Mouse (Mus musculus): ENCODE results near the gene Large1. TPM values are rescaled to one million over a fixed set of nuclear protein-coding genes. Genes with fewer than 3 reads are reported as not detected.

Large1 gene
- total and polyA plus RNA-seq, 2 experiments, result 1.9 to 3.5 TPM

DNA sequence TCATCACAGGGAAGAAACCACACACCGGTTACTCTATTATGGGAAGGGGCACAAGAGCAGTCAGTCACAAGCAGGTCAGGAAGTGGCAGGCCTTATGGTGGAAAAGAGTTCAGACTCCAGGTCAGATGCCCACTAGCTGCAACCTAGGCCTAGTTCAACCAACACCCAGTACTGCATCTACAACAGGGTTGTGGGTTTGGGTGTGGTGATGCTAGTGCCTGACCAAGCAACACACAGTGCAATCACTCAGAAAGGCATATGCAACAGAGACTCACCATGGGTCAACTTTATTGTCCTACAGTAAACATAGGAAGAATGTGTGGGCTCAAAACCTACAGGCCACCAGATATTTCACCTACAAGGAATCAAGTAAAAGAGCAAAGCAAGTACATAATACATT is 155.6 kb downstream of the Large1 start:
- H3K4me1 ChIP-seq (ENCODE audit: control insufficient read depth, insufficient read depth, low read length), result no peaks in the 10 kb centered on the region
- 90% methylated on average over 1 of the region's 1 CpGs for WGBS
- no peak for TF ChIP-seq CTCF (IDR thresholded peaks at IDR 0.05; ENCODE audit: low read depth, low read length)
- TF ChIP-seq POLR2A (IDR thresholded peaks at IDR 0.05; ENCODE audit: extremely low read depth, insufficient read depth, low read length), result no peak

DNA sequence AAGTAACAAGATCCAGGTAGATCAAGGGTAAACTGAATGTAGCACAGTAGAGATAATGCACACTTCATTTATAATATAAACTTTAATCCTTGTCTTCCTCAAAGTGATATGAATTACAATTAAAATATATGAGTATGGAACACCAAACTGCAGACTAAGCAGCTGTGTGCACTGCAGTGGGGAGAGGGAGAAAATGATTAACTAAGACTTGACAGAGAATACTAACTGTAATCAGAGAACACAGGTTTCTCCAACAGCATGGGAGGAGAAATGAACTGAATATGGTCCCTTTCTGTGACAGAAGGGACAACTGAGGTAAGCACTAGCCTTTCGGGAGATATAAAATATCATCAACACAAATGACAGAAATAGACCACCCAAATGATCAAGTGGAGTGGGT is 164.7 kb downstream of the Large1 start:
- peaks cover 6% of the 10 kb centered on the region; the same call in 1 of the 2 replicates for H3K4me1 ChIP-seq (ENCODE audit: control insufficient read depth, insufficient read depth, low read length)
- TF ChIP-seq CTCF (IDR thresholded peaks at IDR 0.05; ENCODE audit: low read depth, low read length), result no peak
- no peak for TF ChIP-seq POLR2A (IDR thresholded peaks at IDR 0.05; ENCODE audit: extremely low read depth, insufficient read depth, low read length)
- H3K4me3 ChIP-seq (ENCODE audit: insufficient read depth, low read depth, low read length), result no peak overlapping the region
- no peaks in the 10 kb centered on the region for H3K27me3 ChIP-seq (ENCODE audit: control insufficient read depth, insufficient read depth, low read length)
- WGBS, result 89% methylated on average over 1 of the region's 1 CpGs
- no peak overlapping the region for H3K9ac ChIP-seq (ENCODE audit: low read depth, low read length)
- H3K27ac ChIP-seq (replicated peaks; ENCODE audit: insufficient read depth, low read depth, low read length), result no peak overlapping the region
- no peaks in the 10 kb centered on the region for H3K36me3 ChIP-seq (ENCODE audit: control insufficient read depth, insufficient read depth, low read length)
- H3K79me2 ChIP-seq (ENCODE audit: control insufficient read depth, insufficient read depth, low read length), result no peaks in the 10 kb centered on the region
- peak; percentile 49 for DNase-seq (ENCODE audit: extremely low read depth, low read depth, low spot score)

More for the DNA sequence above, 155.6 kb downstream of the Large1 start:
- no peak overlapping the region for H3K9ac ChIP-seq (ENCODE audit: low read depth, low read length)
- H3K4me3 ChIP-seq (ENCODE audit: insufficient read depth, low read depth, low read length), result no peak overlapping the region
- no peak overlapping the region for H3K27ac ChIP-seq (replicated peaks; ENCODE audit: insufficient read depth, low read depth, low read length)
- no peaks in the 10 kb centered on the region for H3K79me2 ChIP-seq (ENCODE audit: control insufficient read depth, insufficient read depth, low read length)
- H3K36me3 ChIP-seq (ENCODE audit: control insufficient read depth, insufficient read depth, low read length), result no peaks in the 10 kb centered on the region
- no peak for DNase-seq (ENCODE audit: extremely low read depth, low read depth, low spot score)
- no peaks in the 10 kb centered on the region for H3K27me3 ChIP-seq (ENCODE audit: control insufficient read depth, insufficient read depth, low read length)

DNA sequence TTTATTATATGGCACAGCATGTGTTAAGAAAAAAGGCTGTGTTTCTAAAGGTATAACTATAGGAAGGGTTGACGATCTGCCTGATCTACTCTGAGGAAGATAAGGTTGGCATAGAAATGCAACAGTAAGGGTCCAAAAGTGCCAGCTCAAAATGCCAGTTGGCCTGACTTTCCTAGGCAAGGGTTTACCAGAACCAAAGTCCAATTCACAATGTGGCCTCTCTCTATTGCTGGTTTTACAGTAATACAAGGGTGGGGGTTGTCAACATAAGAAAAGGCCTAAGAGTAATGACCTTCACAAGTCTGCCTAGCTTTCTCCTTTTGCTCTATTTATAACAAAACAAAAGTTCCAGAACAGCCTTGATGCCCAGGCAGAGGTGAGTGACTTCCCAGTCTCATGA is 166.0 kb downstream of the Large1 start:
- Histone ChIP-seq H3K36me3 (ENCODE audit: control insufficient read depth, insufficient read depth, low read length) (no peaks in the 10 kb centered on the region), H3K4me3 (ENCODE audit: insufficient read depth, low read depth, low read length) (no peak overlapping the region), H3K79me2 (ENCODE audit: control insufficient read depth, insufficient read depth, low read length) (no peaks in the 10 kb centered on the region), H3K4me1 (ENCODE audit: control insufficient read depth, insufficient read depth, low read length) (peaks cover 6% of the 10 kb centered on the region; the same call in 1 of the 2 replicates), H3K9ac (ENCODE audit: low read depth, low read length) (no peak overlapping the region), H3K27ac (replicated peaks; ENCODE audit: insufficient read depth, low read depth, low read length) (no peak overlapping the region), H3K27me3 (ENCODE audit: control insufficient read depth, insufficient read depth, low read length) (no peaks in the 10 kb centered on the region)
- WGBS, result 25% methylated on average over 1 of the region's 1 CpGs
- TF ChIP-seq POLR2A (IDR thresholded peaks at IDR 0.05; ENCODE audit: extremely low read depth, insufficient read depth, low read length), result no peak
- no peak for TF ChIP-seq CTCF (IDR thresholded peaks at IDR 0.05; ENCODE audit: low read depth, low read length)
- DNase-seq (ENCODE audit: extremely low read depth, low read depth, low spot score), result peak; percentile 87

DNA sequence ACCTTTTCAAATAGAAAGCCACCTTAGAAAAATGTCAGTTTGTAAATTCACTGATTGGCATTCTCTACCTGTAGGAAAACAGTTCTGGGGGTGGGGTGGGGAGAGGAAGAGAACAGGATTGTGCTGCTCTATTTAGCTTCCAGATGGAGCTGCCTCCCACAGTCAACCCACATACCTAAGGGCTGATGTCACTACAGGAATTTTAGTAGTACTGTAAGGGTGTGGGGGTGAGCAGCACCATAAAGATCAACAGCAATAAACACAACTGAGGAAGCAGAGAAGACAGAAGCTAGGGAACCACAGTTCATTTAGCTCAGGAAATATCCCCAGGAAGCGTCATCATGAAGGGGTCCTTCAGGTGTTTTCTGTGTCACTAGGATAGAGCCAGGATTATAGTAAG is 174.9 kb downstream of the Large1 start:
- Histone ChIP-seq H3K27me3 (ENCODE audit: control insufficient read depth, insufficient read depth, low read length) (no peaks in the 10 kb centered on the region), H3K36me3 (ENCODE audit: control insufficient read depth, insufficient read depth, low read length) (no peaks in the 10 kb centered on the region), H3K4me1 (ENCODE audit: control insufficient read depth, insufficient read depth, low read length) (no peaks in the 10 kb centered on the region), H3K9ac (ENCODE audit: low read depth, low read length) (no peak overlapping the region), H3K27ac (replicated peaks; ENCODE audit: insufficient read depth, low read depth, low read length) (no peak overlapping the region), H3K4me3 (ENCODE audit: insufficient read depth, low read depth, low read length) (no peak overlapping the region), H3K79me2 (ENCODE audit: control insufficient read depth, insufficient read depth, low read length) (no peaks in the 10 kb centered on the region)
- DNase-seq (ENCODE audit: extremely low read depth, low read depth, low spot score), result no peak
- WGBS, result 94% methylated on average over 1 of the region's 1 CpGs
- TF ChIP-seq POLR2A (IDR thresholded peaks at IDR 0.05; ENCODE audit: extremely low read depth, insufficient read depth, low read length) (no peak), CTCF (IDR thresholded peaks at IDR 0.05; ENCODE audit: low read depth, low read length) (no peak)

DNA sequence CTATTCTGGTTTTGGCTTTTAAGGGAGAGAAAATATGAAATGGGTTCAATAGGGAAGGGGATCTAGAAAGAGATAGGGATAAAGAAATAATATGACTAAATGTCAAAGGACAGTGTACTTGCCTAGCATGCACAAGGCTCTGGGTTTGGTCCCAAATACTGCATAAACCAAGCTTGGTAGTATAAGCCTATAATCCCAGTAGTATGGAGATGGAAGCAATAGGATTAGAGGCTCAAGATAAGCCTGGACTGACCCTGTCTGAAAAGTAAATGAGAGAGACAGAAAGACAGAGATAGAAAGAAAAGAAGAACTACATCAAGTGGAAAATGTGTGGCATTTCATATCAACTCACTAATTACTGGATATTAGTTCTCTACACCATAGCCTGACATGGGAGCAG is 180.7 kb downstream of the Large1 start:
- H3K36me3 ChIP-seq (ENCODE audit: control insufficient read depth, insufficient read depth, low read length), result no peaks in the 10 kb centered on the region
- DNase-seq (ENCODE audit: extremely low read depth, low read depth, low spot score), result no peak
- no peak overlapping the region for H3K4me3 ChIP-seq (ENCODE audit: insufficient read depth, low read depth, low read length)
- TF ChIP-seq POLR2A (IDR thresholded peaks at IDR 0.05; ENCODE audit: extremely low read depth, insufficient read depth, low read length) (no peak), CTCF (IDR thresholded peaks at IDR 0.05; ENCODE audit: low read depth, low read length) (no peak)
- no peaks in the 10 kb centered on the region for H3K27me3 ChIP-seq (ENCODE audit: control insufficient read depth, insufficient read depth, low read length)
- H3K27ac ChIP-seq (replicated peaks; ENCODE audit: insufficient read depth, low read depth, low read length), result no peak overlapping the region
- no peak overlapping the region for H3K9ac ChIP-seq (ENCODE audit: low read depth, low read length)
- no peaks in the 10 kb centered on the region for H3K4me1 ChIP-seq (ENCODE audit: control insufficient read depth, insufficient read depth, low read length)
- no peaks in the 10 kb centered on the region; the same call in 1 of the 2 replicates for H3K79me2 ChIP-seq (ENCODE audit: control insufficient read depth, insufficient read depth, low read length)

DNA sequence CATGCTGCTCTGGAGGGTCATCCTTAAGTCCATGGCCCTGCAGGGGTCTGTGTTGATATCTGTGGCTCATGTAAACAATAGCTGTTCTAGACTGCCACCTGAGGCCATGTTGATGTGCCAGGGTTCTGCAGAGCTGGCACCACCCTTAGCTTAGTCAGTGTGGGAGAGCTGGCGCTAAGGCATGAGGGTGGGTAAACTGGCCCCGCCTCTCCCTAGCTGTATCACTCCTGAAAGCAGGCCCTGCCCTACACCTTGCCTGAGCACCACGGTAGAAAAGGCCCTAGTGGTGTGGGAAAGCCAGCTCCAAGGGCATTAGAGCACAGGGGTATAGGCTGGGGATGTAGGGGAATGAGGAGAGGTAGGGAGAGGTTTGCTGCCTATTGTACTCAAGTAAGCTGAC is 191.3 kb downstream of the Large1 start:
- H3K36me3 ChIP-seq (ENCODE audit: control insufficient read depth, insufficient read depth, low read length), result no peaks in the 10 kb centered on the region
- H3K27ac ChIP-seq (replicated peaks; ENCODE audit: insufficient read depth, low read depth, low read length), result no peak overlapping the region
- H3K4me3 ChIP-seq (ENCODE audit: insufficient read depth, low read depth, low read length), result no peak overlapping the region
- DNase-seq (ENCODE audit: extremely low read depth, low read depth, low spot score), result no peak
- no peaks in the 10 kb centered on the region for H3K79me2 ChIP-seq (ENCODE audit: control insufficient read depth, insufficient read depth, low read length)
- H3K4me1 ChIP-seq (ENCODE audit: control insufficient read depth, insufficient read depth, low read length), result no peaks in the 10 kb centered on the region
- no peak overlapping the region for H3K9ac ChIP-seq (ENCODE audit: low read depth, low read length)
- H3K27me3 ChIP-seq (ENCODE audit: control insufficient read depth, insufficient read depth, low read length), result no peaks in the 10 kb centered on the region
- TF ChIP-seq POLR2A (IDR thresholded peaks at IDR 0.05; ENCODE audit: extremely low read depth, insufficient read depth, low read length) (no peak), CTCF (IDR thresholded peaks at IDR 0.05; ENCODE audit: low read depth, low read length) (no peak)
- 74% methylated on average over 3 of the region's 3 CpGs for WGBS
